Mouse (Mus musculus) neural tube, embryonic 11.5 days (tissue): ENCODE measurements around the gene Usp36. TPM values are rescaled to one million over a fixed set of nuclear protein-coding genes. Genes with fewer than 3 reads are reported as not detected.

Experiments
- ATAC-seq: fragments of 200-750 bp; cut with Nextera tagmentation; 2 replicates; pipeline ENCODE4 v1.8.0; 2017; ENCODE audit warnings: moderate number of reproducible peaks, mild to moderate bottlenecking, moderate TSS enrichment, moderate library complexity; ENCODE audit not compliant: insufficient read depth, low FRiP score, low TSS enrichment
- DNase-seq: peaks from one replicate; pipeline ENCODE4 v3.0.0-alpha.2; 2015; ENCODE audit warnings: low spot score
- H3K27ac ChIP-seq: fragments of 300-500 bp; sonication (generic); 2 replicates; pipeline ENCODE4 v1.5.1; 2014; ENCODE audit warnings: low read depth, mild to moderate bottlenecking, low read length
- H3K27me3 ChIP-seq: fragments of 300-500 bp; sonication (generic); 2 replicates; pipeline ENCODE4 v1.6.1; 2014; ENCODE audit warnings: mild to moderate bottlenecking, low read length, mixed read lengths; ENCODE audit not compliant: control insufficient read depth, insufficient read depth
- H3K36me3 ChIP-seq: fragments of 300-500 bp; sonication (generic); 2 replicates; pipeline ENCODE4 v1.6.1; 2014; ENCODE audit warnings: mild to moderate bottlenecking, low read length, moderate library complexity, mixed read lengths; ENCODE audit not compliant: control insufficient read depth, insufficient read depth
- H3K4me1 ChIP-seq: fragments of 300-500 bp; sonication (generic); 2 replicates; pipeline ENCODE4 v1.6.1; 2014; ENCODE audit warnings: low read length, mixed read lengths; ENCODE audit not compliant: control insufficient read depth, insufficient read depth
- H3K4me2 ChIP-seq: fragments of 300-500 bp; sonication (generic); 2 replicates; pipeline ENCODE4 v1.6.1; 2014; ENCODE audit warnings: low read depth, mild to moderate bottlenecking, moderate library complexity
- H3K4me3 ChIP-seq: fragments of 300-500 bp; sonication (generic); 2 replicates; pipeline ENCODE4 v1.5.1; 2014; ENCODE audit warnings: low read depth, low read length
- H3K9ac ChIP-seq: fragments of 300-500 bp; sonication (generic); 2 replicates; pipeline ENCODE4 v1.6.1; 2014; ENCODE audit warnings: mild to moderate bottlenecking, low read length
- H3K9me3 ChIP-seq: fragments of 300-500 bp; sonication (generic); 2 replicates; pipeline ENCODE4 v1.6.1; 2016; ENCODE audit warnings: low read length; ENCODE audit not compliant: control insufficient read depth
- WGBS: fragments of 180-500 bp; shearing (Covaris S2); extraction: QIAGEN DNeasy Blood & Tissue Kit; methylation state at CpG from one replicate; pipeline ENCODE4 v1.1.7; 2014; 5-methylcytosine and 5-hydroxymethylcytosine counted together
- polyA plus RNA-seq: library from polyadenylated mRNA; unstranded; fragments of >200 nt; fragmentation: Nextera tagmentation; extraction: Ambion mirVana; gene quantifications from 2 replicates; pipeline ENCODE4 v1.2.1, GENCODE M21; 2014

Gene Usp36
- polyA plus RNA-seq, 1 experiment from 2014 or later: 11.5 TPM

DNA sequence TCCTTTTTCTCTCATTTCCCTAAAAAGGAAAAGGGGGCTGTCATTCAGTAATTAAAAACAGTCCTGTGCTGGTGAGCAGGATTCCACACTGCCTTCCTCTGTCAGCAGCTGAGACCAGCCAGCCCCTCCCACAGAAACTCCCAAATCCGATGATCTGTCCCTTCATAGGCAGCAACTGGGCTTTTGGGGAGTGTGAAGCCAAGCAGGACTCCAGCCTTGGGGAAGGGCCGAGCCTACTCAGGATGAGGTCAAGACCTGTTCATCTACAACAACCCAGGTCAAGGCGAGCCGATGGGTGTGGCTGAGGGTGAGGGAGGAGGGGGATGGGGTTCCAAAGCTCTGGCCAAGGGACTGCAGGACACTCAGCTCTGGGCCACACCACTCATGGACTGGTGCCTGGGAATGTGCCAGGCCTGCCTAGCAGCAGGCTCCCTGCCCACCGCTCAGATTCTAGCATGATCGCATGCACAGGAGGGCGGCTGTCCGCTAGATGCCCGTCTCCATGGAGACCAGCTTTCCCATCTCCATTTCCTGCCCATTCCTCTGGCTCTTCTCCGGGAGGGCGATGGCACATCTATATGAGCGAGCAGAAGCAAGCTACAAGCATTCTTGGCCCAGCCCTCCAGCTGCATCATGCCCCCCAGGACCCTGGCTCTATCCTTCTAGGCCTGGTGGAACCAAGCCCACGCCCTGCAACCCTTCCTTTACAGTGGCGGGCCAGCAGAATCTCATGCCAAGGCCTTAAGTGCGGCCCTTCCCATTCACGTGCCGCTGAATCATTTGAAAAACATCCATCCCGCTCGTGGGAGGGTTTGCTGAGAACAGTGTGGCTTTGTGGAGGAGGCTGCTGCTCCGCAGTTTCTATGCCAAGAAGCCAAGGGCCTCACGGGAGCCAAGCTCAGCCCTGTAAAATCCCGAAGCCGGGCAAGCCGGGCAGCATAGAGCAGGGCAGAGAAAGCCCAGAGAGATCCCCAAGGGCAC is 37.2 kb upstream of the Usp36 start:
- DNase-seq (no peak), ATAC-seq (no peak)
- H3K4me1 ChIP-seq: no peaks in the 10 kb centered on the region
- H3K36me3 ChIP-seq: peaks cover 2% of the 10 kb centered on the region; the same call in 1 of the 2 replicates
- no peak overlapping the region for H3K4me2 ChIP-seq
- H3K27me3 ChIP-seq: no peaks in the 10 kb centered on the region
- no peak overlapping the region for H3K27ac ChIP-seq
- H3K9ac ChIP-seq: no peak overlapping the region
- 76% methylated on average over 24 of the region's 24 CpGs for WGBS
- H3K4me3 ChIP-seq: no peak overlapping the region
- no peaks in the 10 kb centered on the region for H3K9me3 ChIP-seq

DNA sequence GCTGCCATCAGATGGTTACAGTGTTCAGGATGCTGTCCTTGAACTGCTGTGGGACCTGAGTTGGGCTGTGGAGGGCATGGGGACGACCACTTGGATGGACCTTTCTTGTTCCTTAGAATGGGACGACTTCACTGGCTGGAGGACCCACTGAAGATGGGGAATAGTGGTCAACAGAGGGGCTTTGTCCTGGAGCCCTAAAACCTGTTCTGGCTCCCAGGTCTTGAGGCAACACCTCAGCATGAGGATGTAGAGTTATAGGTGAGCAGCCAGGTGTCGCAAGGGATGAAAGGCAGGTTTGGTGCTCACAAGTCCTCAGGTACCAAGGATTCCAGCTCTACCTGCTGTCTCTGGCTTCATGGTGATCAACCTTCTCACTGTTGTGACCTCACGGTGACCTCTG is 36.4 kb upstream of the Usp36 start:
- WGBS: 84% methylated on average over 4 of the region's 4 CpGs
- ATAC-seq: no peak
- peaks cover 2% of the 10 kb centered on the region; the same call in 1 of the 2 replicates for H3K36me3 ChIP-seq

GRCm38 (mm10) chr11:118324541-118324940 is 34.5 kb upstream of the Usp36 start:
- no peak overlapping the region for H3K4me2 ChIP-seq
- WGBS: 57% methylated on average over 5 of the region's 5 CpGs
- no peaks in the 10 kb centered on the region for H3K9me3 ChIP-seq
- no peak overlapping the region for H3K27ac ChIP-seq
- no peaks in the 10 kb centered on the region for H3K36me3 ChIP-seq
- ATAC-seq: no peak
- H3K27me3 ChIP-seq: no peaks in the 10 kb centered on the region
- DNase-seq: peak; percentile 51
- H3K9ac ChIP-seq: no peak overlapping the region
- H3K4me1 ChIP-seq: 0 out of 2 replicates have a peak, but pooled peaks cover 3% of the 10 kb centered on the region
- no peak overlapping the region for H3K4me3 ChIP-seq

More for the DNA sequence above, 36.4 kb upstream of the Usp36 start:
- H3K9ac ChIP-seq: no peak overlapping the region
- no peak overlapping the region for H3K27ac ChIP-seq
- no peaks in the 10 kb centered on the region for H3K9me3 ChIP-seq
- no peak overlapping the region for H3K4me3 ChIP-seq
- no peaks in the 10 kb centered on the region for H3K27me3 ChIP-seq
- H3K4me1 ChIP-seq: 0 out of 2 replicates have a peak, but pooled peaks cover 3% of the 10 kb centered on the region
- H3K4me2 ChIP-seq: no peak overlapping the region
- no peak for DNase-seq

DNA sequence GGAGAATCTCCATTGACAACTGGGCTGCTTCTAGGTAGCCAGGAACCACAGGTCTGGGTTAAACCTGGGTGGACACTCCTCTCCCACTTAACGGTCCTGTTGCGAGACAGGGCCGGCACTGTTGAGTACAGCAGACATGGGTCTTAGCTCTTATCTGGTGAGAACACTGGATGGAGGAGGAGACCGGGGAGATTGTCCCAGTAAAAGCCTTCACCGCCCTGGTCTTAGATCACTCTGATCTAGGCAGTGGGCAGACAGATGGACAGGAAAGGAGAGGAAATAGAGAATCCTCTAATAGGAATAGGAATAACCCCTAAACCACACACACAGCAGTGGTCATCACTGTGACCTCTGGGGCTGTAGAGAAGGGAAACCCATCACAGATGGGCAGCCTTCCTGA is 33.9 kb upstream of the Usp36 start:
- no peak overlapping the region for H3K4me2 ChIP-seq
- H3K27me3 ChIP-seq: no peaks in the 10 kb centered on the region
- H3K9me3 ChIP-seq: no peaks in the 10 kb centered on the region
- no peak overlapping the region for H3K4me3 ChIP-seq
- DNase-seq: no peak
- H3K36me3 ChIP-seq: no peaks in the 10 kb centered on the region
- no peak overlapping the region for H3K9ac ChIP-seq
- H3K27ac ChIP-seq: no peak overlapping the region
- no peak for ATAC-seq
- H3K4me1 ChIP-seq: 0 out of 2 replicates have a peak, but pooled peaks cover 3% of the 10 kb centered on the region
- 81% methylated on average over 5 of the region's 5 CpGs for WGBS

DNA sequence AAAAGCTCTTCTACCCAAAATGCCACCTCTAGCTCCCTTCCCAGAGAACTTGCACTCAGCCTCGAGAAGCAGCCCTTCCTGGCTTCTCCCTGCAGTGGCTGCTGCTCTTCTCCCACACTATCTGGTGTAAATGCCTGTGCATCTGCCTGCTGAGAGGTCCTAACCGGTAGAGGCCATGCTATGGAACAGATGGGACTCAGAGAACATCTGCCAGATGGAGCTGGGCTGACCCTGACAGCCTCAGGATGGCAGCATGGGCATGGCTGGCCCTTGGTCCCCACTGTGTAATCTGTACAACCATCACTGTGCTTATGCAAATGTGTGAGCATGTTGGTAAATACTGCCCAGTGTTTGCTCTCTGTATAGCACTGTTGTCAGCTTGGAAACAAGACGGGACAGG is 32.6 kb upstream of the Usp36 start:
- no peak overlapping the region for H3K9ac ChIP-seq
- 0 out of 2 replicates have a peak, but pooled peaks cover 3% of the 10 kb centered on the region for H3K4me1 ChIP-seq
- no peaks in the 10 kb centered on the region for H3K9me3 ChIP-seq
- ATAC-seq: no peak
- 51% methylated on average over 3 of the region's 3 CpGs for WGBS
- no peaks in the 10 kb centered on the region for H3K27me3 ChIP-seq
- DNase-seq: no peak
- H3K4me2 ChIP-seq: no peak overlapping the region
- H3K27ac ChIP-seq: no peak overlapping the region
- no peaks in the 10 kb centered on the region for H3K36me3 ChIP-seq
- no peak overlapping the region for H3K4me3 ChIP-seq

- Histone ChIP-seq H3K4me3 (no peak overlapping the region), H3K36me3 (no peaks in the 10 kb centered on the region), H3K4me2 (no peak overlapping the region), H3K27ac (no peak overlapping the region), H3K27me3 (no peaks in the 10 kb centered on the region), H3K9ac (no peak overlapping the region), H3K9me3 (no peaks in the 10 kb centered on the region), H3K4me1 (0 out of 2 replicates have a peak, but pooled peaks cover 3% of the 10 kb centered on the region)
- DNase-seq (no peak), ATAC-seq (no peak)
- 63% methylated on average over 4 of the region's 4 CpGs for WGBS
These were observed 31.9 kb upstream of the Usp36 start for GRCm38 (mm10) chr11:118321971-118322370.

DNA sequence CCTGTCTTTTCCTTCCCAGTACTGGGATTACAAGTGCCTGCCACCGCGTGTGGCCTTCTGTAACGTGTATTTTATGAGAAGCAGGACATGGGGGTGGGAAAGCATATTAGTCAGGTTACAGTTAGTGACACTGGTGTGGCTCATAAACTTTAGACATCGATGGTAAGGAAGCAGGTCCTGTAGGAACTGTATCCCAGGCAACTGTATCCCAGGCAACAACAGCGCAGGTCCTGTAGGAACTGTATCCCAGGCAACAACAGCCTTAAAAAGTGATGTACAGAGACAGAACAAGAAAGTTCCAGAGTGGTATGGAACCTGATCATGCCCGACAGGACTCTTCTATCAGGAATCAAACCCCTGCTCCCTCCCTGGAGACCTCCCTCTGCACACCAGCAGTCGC is 31.5 kb upstream of the Usp36 start:
- DNase-seq: no peak
- Histone ChIP-seq H3K27me3 (no peaks in the 10 kb centered on the region), H3K9ac (no peak overlapping the region), H3K4me3 (no peak overlapping the region), H3K4me2 (no peak overlapping the region), H3K27ac (no peak overlapping the region), H3K4me1 (0 out of 2 replicates have a peak, but pooled peaks cover 3% of the 10 kb centered on the region), H3K9me3 (no peaks in the 10 kb centered on the region), H3K36me3 (no peaks in the 10 kb centered on the region)
- 82% methylated on average over 7 of the region's 7 CpGs for WGBS
- no peak for ATAC-seq

DNA sequence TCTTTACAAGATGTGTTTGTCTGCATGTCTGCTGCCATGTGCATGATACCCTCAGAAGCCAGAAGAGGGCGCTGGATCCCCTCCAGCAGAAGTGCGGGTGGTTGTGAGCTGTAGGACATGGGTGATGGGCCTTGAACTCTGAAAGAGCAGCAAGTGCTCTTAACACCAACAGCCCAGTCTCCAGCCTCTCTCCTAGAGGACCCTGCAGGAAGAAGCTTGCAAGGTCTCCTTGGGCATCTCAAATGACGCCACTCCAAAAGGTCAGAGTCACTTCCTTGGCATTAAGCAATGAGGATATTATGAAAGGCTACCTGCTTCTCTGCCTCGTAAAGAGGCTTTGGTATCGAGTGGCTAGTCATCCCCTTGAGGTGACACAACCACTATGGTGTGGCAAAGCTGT is 28.6 kb upstream of the Usp36 start:
- no peak for ATAC-seq
- 66% methylated on average over 5 of the region's 5 CpGs for WGBS

More for the DNA sequence above, 28.6 kb upstream of the Usp36 start:
- Histone ChIP-seq H3K36me3 (no peaks in the 10 kb centered on the region), H3K9me3 (no peaks in the 10 kb centered on the region), H3K27ac (no peak overlapping the region), H3K4me1 (0 out of 2 replicates have a peak, but pooled peaks cover 3% of the 10 kb centered on the region), H3K9ac (no peak overlapping the region), H3K4me2 (no peak overlapping the region), H3K27me3 (no peaks in the 10 kb centered on the region), H3K4me3 (no peak overlapping the region)
- no peak for DNase-seq
